Mouse (Mus musculus): Measurements from ENCODE around the gene Fev. TPM values are rescaled to one million over a fixed set of nuclear protein-coding genes. Genes with fewer than 3 reads are reported as not detected.

The Fev gene
- polyA plus RNA-seq, 1 experiment from 2014 or later, result 0.37 TPM

DNA sequence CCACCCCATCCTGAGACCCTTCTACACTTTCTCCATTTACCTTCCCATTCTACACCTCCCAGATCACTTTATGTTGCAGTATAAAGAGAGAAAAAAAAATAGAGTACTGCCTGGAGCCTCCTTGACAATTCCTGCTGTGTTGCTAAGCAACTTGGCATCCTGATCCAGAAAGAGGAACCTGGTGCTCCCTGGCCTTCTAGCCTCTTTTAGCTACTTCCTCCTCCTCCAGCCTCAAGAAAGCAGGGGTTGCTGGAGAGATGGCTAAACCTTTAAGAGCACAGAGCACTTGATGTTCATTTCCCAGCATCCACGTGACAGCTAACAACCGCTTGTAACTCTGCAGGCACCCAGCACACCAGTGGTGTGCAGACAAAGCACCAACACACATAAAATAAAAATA is 13.0 kb downstream of the Fev start:
- H3K4me1 ChIP-seq (replicated peaks), result no peaks in the 10 kb centered on the region
- H3K36me3 ChIP-seq, result no peaks in the 10 kb centered on the region
- ATAC-seq (replicated peaks; ENCODE audit: insufficient number of reproducible peaks, insufficient read depth, low FRiP score, low read depth), result no peak
- no peak overlapping the region for H3K4me2 ChIP-seq
- no peak overlapping the region for H3K4me3 ChIP-seq
- no peaks in the 10 kb centered on the region for H3K9me3 ChIP-seq (replicated peaks)
- H3K27me3 ChIP-seq, result peaks cover 59% of the 10 kb centered on the region
- 56% methylated on average over 2 of the region's 2 CpGs for WGBS
- H3K27ac ChIP-seq, result no peak overlapping the region
- no peak overlapping the region for H3K9ac ChIP-seq

DNA sequence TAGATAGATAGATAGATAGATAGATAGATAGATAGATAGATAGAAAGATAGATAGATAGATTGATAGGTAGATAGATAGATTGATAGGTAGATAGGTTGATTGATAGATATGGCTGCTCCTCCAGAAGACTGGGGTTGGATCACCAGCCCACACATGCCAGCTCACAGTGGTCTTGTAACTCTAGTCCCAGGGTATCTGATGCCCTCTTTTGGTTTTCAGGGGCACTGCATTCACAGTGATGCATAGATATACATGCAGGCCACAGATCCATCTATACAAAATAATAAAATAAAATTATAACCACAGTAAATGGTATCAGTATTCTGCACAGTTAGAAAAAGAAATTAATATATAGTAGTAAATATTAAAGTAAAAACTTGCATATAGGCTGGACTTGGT is 23.4 kb downstream of the Fev start:
- H3K27me3 ChIP-seq, result peaks cover 44% of the 10 kb centered on the region
- H3K4me3 ChIP-seq, result no peak overlapping the region
- ATAC-seq (replicated peaks; ENCODE audit: insufficient number of reproducible peaks, insufficient read depth, low FRiP score, low read depth), result no peak
- no peak overlapping the region for H3K4me2 ChIP-seq
- H3K27ac ChIP-seq, result no peak overlapping the region
- no peaks in the 10 kb centered on the region for H3K36me3 ChIP-seq
- H3K4me1 ChIP-seq (replicated peaks), result peaks cover 14% of the 10 kb centered on the region
- no peak overlapping the region for H3K9ac ChIP-seq
- H3K9me3 ChIP-seq (replicated peaks), result no peaks in the 10 kb centered on the region

DNA sequence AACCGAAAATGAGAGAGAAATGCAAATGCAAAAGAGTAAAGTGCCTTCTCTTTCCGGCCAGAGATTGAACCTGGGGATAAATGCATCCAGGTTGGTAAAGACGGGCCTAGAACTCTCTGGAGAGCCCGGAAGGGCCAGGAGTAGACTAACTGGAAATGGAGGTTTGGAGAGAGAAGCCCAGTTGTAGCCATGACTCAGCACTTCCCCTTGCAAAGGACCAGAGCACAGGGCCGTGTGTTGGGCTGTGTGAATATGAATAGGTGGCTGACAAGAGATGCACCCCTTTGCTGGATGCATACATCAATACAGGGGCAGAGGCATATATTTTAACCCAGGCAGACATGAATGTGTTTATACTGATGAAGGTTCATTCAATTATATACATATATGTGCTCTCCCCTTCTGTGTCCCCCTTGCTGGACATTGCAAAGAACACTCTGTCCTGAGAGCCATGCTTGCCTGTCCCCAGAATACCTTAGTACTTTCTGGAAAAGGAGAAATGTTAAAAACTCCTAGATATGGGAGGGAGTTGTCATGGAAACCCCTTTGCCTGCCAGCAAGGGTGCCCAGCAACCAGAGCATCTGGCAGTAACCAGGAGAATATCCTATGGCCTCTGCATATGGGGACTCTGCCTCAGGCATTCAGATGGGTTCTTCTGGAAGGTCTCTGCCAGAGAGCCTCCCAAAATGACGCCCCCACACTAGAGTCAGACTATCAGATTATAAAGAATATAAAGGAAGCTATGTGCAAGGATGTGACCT is 25.8 kb downstream of the Fev start:
- Histone ChIP-seq H3K36me3 (no peaks in the 10 kb centered on the region), H3K27ac (no peak overlapping the region), H3K9ac (no peak overlapping the region), H3K9me3 (replicated peaks) (no peaks in the 10 kb centered on the region), H3K4me2 (no peak overlapping the region), H3K27me3 (peaks cover 66% of the 10 kb centered on the region), H3K4me3 (no peak overlapping the region), H3K4me1 (replicated peaks) (peaks cover 33% of the 10 kb centered on the region)
- ATAC-seq (replicated peaks; ENCODE audit: insufficient number of reproducible peaks, insufficient read depth, low FRiP score, low read depth), result no peak
- WGBS, result 36% methylated on average over 6 of the region's 6 CpGs

DNA sequence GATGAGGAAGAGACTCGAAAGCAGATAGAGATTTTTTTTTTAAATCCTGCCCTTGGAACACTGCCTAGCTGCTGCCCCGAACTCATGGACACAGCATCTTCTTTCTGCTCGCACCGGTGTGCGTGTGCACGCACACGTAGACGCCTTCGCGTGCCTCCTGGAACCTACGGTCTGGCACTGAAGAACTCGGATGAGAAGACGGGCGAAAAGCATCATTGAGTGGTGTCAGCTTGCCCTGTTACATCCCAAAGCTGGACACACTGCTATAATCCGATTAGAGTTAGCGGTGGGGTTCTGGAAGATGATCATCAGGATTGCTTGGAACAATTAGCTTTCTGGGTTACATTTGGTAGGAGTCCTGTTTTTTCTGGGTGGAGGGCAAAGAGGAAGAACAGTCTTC is 26.4 kb downstream of the Fev start:
- ATAC-seq (replicated peaks; ENCODE audit: insufficient number of reproducible peaks, insufficient read depth, low FRiP score, low read depth), result no peak
- peak overlapping the region; percentile 33 for H3K4me3 ChIP-seq
- H3K9ac ChIP-seq, result no peak overlapping the region

DNA sequence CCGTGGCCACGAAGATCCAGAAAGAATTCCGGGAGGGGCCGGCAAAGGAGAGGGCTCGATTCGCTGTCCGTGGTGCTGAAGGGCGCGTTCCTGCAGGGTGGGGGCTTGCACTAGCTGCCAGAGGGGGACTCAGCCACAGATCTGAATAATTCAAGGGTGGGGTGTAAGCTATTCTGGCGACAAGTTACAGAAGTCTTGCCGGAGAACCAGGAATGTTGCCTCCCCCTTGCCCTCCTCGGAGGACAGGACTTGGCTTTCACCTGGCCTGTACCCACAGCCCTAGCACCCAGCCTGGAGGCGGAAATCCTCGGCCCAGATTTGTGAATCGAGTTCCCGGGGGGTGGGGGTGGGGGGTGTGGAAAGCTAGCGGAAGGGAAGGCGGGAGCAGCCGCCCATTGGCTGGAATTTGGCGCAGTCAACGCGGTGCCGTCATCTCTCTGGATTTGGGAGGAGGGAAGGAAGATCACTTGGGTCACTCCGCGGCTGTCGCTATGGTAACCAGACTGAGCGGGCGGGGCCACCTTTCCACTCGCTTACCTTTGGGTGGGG is 27.0 kb downstream of the Fev start:
- Histone ChIP-seq H3K36me3 (no peaks in the 10 kb centered on the region), H3K27me3 (peaks cover 77% of the 10 kb centered on the region), H3K9me3 (replicated peaks) (no peaks in the 10 kb centered on the region), H3K4me3 (peak overlapping the region; percentile 33), H3K9ac (no peak overlapping the region), H3K4me2 (peak overlapping the region; percentile 56), H3K4me1 (replicated peaks) (peaks cover 36% of the 10 kb centered on the region), H3K27ac (no peak overlapping the region)
- under 1% methylated on average over 29 of the region's 29 CpGs for WGBS
- ATAC-seq (replicated peaks; ENCODE audit: insufficient number of reproducible peaks, insufficient read depth, low FRiP score, low read depth), result 0 out of 2 replicates have a peak, but pooled peaks have one; percentile 12

More for the DNA sequence above, 26.4 kb downstream of the Fev start:
- WGBS, result 10% methylated on average over 16 of the region's 16 CpGs
- peak overlapping the region; percentile 56 for H3K4me2 ChIP-seq
- H3K27ac ChIP-seq, result no peak overlapping the region
- H3K4me1 ChIP-seq (replicated peaks), result peaks cover 36% of the 10 kb centered on the region
- H3K27me3 ChIP-seq, result peaks cover 72% of the 10 kb centered on the region
- H3K9me3 ChIP-seq (replicated peaks), result no peaks in the 10 kb centered on the region
- no peaks in the 10 kb centered on the region for H3K36me3 ChIP-seq

DNA sequence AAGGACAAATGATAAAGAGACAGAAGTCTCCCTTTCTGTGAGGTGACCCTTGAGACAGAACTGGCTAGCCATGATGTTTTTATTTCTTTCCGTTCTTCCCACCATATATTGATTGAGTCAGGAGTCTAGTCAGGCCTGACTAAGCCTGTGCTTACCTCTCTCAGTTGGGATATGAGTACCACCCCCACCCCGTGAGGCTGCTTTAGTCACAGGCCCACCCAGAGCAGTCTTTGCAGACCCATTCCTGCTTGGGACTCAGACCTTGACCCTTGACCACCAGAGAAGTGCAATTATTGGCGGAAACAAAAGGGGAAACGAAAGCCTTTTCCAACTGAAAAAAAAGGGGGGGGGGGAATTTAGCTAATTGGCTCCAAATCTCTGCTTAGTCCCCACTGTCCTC is 27.5 kb downstream of the Fev start:
- H3K36me3 ChIP-seq, result no peaks in the 10 kb centered on the region
- peak overlapping the region; percentile 56 for H3K4me2 ChIP-seq
- peak overlapping the region; percentile 33 for H3K4me3 ChIP-seq
- H3K9ac ChIP-seq, result no peak overlapping the region
- H3K27me3 ChIP-seq, result peaks cover 83% of the 10 kb centered on the region
- no peak for ATAC-seq (replicated peaks; ENCODE audit: insufficient number of reproducible peaks, insufficient read depth, low FRiP score, low read depth)
- WGBS, result 13% methylated on average over 4 of the region's 4 CpGs
- no peaks in the 10 kb centered on the region for H3K9me3 ChIP-seq (replicated peaks)
- H3K4me1 ChIP-seq (replicated peaks), result peaks cover 36% of the 10 kb centered on the region
- no peak overlapping the region for H3K27ac ChIP-seq

DNA sequence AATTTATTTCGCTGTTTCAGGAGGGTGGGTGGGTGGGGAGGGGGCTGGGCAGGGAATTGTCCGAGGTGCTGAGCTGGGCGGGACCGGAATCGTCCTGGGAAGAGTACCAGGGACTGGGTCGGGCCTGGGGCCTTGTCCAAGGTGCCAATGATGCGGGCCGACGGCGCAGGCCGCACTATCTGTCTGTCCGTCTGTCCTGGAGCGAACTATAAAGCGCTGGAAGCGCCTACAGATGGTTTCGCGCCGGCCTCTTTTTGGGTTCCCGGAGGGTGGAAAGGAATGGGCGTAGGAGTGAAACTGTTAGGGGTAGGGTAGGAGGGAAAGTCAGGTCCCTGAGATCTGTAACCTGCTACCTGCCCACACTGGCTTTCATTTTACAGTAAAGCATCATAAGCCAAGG is 28.0 kb downstream of the Fev start:
- Histone ChIP-seq H3K4me1 (replicated peaks) (peaks cover 36% of the 10 kb centered on the region), H3K27ac (no peak overlapping the region), H3K4me3 (no peak overlapping the region), H3K27me3 (peaks cover 87% of the 10 kb centered on the region), H3K4me2 (no peak overlapping the region), H3K9ac (no peak overlapping the region), H3K9me3 (replicated peaks) (no peaks in the 10 kb centered on the region), H3K36me3 (no peaks in the 10 kb centered on the region)
- no peak for ATAC-seq (replicated peaks; ENCODE audit: insufficient number of reproducible peaks, insufficient read depth, low FRiP score, low read depth)
- 2% methylated on average over 20 of the region's 20 CpGs for WGBS

DNA sequence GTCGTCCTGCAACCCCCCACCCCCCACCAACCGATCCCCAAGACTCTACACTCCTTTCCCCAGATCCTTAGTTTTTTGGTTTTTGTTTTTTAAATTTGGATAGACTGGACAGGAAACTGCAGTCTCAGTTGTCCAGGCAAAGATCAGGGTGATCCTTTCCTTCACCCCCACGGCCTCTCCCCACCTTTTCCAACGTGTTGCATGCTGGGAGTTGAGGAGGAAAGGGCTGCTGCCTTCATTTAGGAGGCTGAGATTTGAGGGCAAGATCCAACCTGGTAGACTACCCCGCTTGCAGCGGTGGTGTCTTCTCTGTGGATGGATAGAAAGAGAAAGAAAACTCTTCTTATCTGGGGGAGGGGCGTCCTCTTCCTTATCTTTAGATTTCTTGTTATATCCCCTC is 28.4 kb downstream of the Fev start:
- Histone ChIP-seq H3K27me3 (peaks cover 91% of the 10 kb centered on the region), H3K9ac (no peak overlapping the region), H3K9me3 (replicated peaks) (no peaks in the 10 kb centered on the region), H3K4me3 (no peak overlapping the region), H3K4me2 (no peak overlapping the region), H3K4me1 (replicated peaks) (peaks cover 36% of the 10 kb centered on the region), H3K36me3 (no peaks in the 10 kb centered on the region), H3K27ac (no peak overlapping the region)
- no peak for ATAC-seq (replicated peaks; ENCODE audit: insufficient number of reproducible peaks, insufficient read depth, low FRiP score, low read depth)
- WGBS, result under 1% methylated on average over 7 of the region's 7 CpGs

DNA sequence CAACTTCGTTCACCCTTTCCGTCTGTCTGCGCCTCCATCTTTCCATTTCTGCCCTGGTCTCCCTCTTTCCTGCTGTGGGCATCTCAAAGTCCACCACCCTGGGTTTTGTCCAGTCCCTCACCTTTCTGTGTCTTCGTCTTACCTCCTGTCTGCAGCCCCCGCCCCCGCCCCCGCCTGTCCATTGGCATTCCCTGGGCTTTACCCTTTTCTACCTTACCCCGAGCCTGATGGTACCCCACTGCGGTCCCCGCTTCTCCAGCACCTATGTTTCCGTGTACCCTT is 28.8 kb downstream of the Fev start:
- Histone ChIP-seq H3K4me3 (peak overlapping the region; percentile 61), H3K27me3 (peaks cover 96% of the 10 kb centered on the region), H3K9me3 (replicated peaks) (no peaks in the 10 kb centered on the region), H3K27ac (no peak overlapping the region), H3K4me1 (replicated peaks) (peaks cover 36% of the 10 kb centered on the region), H3K4me2 (peak overlapping the region; percentile 98), H3K36me3 (no peaks in the 10 kb centered on the region), H3K9ac (no peak overlapping the region)
- ATAC-seq (replicated peaks; ENCODE audit: insufficient number of reproducible peaks, insufficient read depth, low FRiP score, low read depth), result no peak
- WGBS, result 1% methylated on average over 11 of the region's 11 CpGs

DNA sequence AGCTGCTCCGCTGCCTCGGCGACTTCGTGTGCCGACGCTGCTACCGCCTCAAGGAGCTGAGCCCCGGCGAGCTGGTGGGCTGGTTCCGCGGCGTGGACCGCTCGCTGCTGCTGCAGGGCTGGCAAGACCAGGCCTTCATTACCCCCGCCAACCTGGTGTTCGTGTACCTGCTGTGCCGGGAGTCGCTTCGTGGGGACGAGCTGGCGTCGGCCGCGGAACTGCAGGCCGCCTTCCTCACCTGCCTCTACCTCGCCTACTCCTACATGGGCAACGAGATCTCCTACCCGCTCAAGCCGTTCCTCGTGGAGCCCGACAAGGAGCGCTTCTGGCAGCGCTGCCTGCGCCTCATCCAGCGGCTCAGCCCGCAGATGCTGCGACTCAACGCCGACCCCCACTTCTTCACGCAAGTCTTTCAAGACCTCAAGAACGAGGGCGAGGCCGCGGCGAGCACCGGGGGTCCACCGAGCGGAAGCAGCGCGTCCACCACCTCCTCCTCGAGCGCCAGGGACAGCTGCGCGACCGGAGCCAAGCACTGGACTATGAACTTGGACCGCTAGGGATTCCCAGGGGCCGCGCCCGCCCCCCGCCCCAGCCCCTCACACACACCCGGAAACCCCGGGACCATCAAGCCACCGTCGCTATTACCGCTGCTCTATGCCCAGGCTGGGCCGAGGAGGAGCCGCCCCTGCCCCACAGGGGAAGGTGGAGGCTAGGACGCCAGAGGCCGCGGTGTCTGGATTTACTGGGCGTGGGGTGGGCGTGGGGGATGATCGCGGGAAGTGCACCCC is 29.4 kb downstream of the Fev start:
- no peaks in the 10 kb centered on the region for H3K9me3 ChIP-seq (replicated peaks)
- no peak overlapping the region for H3K9ac ChIP-seq
- no peak overlapping the region for H3K27ac ChIP-seq
- H3K27me3 ChIP-seq, result peaks cover 97% of the 10 kb centered on the region
- H3K4me1 ChIP-seq (replicated peaks), result peaks cover 36% of the 10 kb centered on the region
- H3K4me2 ChIP-seq, result peak overlapping the region; percentile 98
- no peaks in the 10 kb centered on the region for H3K36me3 ChIP-seq
- peak overlapping the region; percentile 61 for H3K4me3 ChIP-seq
- WGBS, result 1% methylated on average over 73 of the region's 74 CpGs
- ATAC-seq (replicated peaks; ENCODE audit: insufficient number of reproducible peaks, insufficient read depth, low FRiP score, low read depth), result no peak

DNA sequence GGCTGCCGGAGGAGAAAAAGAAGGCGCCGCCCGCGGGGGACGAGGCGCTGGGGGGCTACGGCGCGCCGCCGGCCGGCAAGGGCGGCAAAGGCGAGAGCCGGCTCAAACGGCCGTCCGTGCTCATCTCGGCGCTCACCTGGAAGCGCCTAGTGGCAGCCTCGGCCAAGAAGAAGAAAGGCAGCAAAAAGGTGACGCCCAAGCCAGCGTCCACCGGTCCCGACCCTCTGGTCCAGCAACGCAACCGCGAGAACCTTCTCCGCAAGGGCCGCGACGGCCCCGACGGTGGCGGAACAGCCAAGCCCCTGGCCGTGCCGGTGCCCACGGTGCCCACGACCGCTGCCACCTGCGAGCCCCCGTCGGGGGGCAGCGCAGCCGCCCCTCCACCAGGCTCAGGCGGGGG is 30.1 kb downstream of the Fev start:
- H3K27me3 ChIP-seq, result peaks cover 98% of the 10 kb centered on the region
- H3K9me3 ChIP-seq (replicated peaks), result no peaks in the 10 kb centered on the region
- H3K4me1 ChIP-seq (replicated peaks), result peaks cover 36% of the 10 kb centered on the region
- H3K27ac ChIP-seq, result no peak overlapping the region
- ATAC-seq (replicated peaks; ENCODE audit: insufficient number of reproducible peaks, insufficient read depth, low FRiP score, low read depth), result no peak
- H3K36me3 ChIP-seq, result no peaks in the 10 kb centered on the region
- peak overlapping the region; percentile 61 for H3K4me3 ChIP-seq
- H3K4me2 ChIP-seq, result peak overlapping the region; percentile 98
- under 1% methylated on average over 48 of the region's 48 CpGs for WGBS
- peak overlapping the region; percentile 20; the same call in 1 of the 2 replicates for H3K9ac ChIP-seq
